Mouse (Mus musculus) embryonic fibroblast, embryonic 13.5 days (primary cell): Measurements from ENCODE around the gene Tmtc2.

Source experiments
- CTCF ChIP-seq: IDR thresholded peaks from 2 replicates; pipeline ENCODE4 v1.5.1; 2011; ENCODE audit warnings: mild to moderate bottlenecking, control low read depth, low read length, moderate library complexity, borderline replicate concordance; ENCODE audit not compliant: insufficient read depth
- POLR2A ChIP-seq: IDR thresholded peaks from 2 replicates; pipeline ENCODE4 v1.6.1; 2011; ENCODE audit warnings: low read depth, mild to moderate bottlenecking, control low read depth, low read length, moderate library complexity

DNA sequence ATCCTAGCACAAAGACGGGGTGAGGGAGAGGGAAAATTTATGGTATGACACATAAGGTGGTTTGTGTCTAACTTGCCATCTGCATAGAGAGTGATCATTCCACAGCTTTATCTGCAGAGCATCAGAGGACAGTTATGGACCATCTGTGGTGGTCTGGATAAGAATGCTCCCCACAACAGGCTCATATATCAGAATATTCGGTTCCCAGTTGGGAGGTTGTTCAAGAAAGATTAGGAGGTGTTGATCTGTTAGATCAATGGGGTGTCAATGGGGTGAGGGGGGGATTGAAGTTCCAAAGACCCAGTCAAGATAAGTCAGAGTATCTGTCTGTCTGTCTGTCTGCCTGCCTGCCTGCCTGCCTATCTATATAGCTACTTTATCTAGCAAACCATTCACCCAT lies 69.8 kb downstream of the Tmtc2 start:
- no peak for TF ChIP-seq CTCF
- TF ChIP-seq POLR2A, result no peak
